Mouse (Mus musculus) kidney, postnatal 4 days (tissue): Measurements from ENCODE around the gene Kptn.

ENCODE experiments used
- DNase-seq, 2 experiments: peaks; one replicate each; pipeline ENCODE4 v3.0.0; 2021; ENCODE audit warnings: mixed read lengths in 2 of 2

Gene Kptn

DNA sequence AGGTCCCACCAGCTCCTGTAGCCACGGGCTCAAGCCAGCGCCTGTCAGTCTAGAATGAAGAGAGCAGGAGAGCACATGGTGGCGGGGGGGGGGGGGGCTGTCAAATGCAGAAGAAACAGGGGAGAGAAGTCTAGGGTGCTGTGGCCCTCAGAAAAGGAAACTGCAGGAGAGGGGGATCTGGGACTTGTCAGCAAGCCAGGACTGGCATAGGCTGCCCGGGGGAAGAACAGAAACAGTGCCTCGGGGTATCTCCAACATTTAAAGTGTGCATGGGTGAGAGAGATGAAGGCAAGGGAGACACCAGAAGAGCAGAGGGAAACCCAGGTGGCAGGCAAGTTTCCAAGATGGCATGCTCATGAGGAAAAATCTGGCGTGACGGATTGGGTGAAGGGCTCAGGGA, 42.3 kb downstream of the Kptn start:
- DNase-seq: no peak

DNA sequence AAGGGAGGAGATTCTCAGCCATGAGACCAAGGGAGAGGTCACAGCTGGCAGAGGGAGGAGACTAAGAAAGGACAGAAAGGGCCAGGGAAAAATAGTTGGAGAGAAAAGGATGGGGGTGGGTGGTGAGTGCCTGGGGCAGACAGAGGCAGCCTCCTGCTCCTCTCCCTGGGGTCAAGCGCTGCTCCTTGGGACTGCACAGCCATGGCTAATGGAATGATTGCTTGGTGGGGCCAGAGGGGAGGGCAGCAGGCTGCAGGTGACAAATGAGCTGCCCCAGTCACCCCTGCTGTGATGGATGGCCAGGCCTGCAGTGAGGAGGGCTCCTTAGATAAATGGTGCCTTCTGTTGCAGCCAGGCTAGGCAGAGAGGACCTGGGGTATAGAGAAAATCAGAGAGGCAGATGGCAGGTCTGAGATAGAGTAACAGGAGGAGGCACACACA, 52.5 kb downstream of the Kptn start:
- no peak for DNase-seq

DNA sequence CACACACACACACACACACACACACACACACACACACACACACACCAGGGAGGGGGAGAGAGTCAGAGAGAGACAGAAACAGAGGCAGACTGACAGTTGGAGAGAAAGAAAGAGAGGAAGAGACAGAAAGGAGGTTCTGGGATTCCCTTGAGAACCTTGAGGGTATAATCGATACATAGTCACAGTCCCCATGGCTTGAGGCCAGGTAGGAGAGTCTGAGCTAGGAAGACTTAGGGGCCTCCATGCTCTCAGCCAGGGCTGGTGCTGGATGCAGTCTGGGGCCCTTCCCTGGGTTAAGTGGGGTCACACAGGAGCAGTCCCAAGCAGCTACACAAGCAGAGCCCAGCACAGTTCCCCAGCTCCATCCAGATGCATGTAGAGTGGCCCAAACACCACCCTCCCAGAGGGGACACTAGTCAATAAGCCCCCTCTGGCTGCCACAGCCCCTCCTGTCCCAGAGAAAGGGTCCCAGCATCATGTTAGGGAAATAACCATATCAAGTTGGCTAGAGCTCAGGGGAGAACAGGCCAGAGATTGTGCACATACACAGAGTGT, 53.0 kb downstream of the Kptn start:
- DNase-seq: no peak

DNA sequence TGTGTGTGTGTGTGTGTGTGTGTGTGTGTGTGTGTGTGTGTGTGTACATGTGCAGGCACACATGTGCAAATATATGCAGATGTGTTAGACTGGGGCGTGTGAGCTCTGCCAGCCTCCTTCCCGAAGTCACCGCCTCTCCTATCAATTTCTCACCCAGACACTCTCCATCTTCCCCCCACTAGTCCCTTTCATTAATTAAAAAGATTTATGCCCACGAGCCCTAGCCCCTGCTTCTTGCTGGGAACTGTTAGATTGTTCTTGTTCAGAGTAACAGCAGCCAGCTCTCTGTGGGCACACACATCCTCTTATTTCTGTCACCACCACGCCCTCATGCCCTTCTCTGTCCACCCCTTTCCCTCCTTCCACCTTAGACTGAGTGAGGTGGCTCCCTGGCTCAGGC, 53.5 kb downstream of the Kptn start:
- no peak for DNase-seq

DNA sequence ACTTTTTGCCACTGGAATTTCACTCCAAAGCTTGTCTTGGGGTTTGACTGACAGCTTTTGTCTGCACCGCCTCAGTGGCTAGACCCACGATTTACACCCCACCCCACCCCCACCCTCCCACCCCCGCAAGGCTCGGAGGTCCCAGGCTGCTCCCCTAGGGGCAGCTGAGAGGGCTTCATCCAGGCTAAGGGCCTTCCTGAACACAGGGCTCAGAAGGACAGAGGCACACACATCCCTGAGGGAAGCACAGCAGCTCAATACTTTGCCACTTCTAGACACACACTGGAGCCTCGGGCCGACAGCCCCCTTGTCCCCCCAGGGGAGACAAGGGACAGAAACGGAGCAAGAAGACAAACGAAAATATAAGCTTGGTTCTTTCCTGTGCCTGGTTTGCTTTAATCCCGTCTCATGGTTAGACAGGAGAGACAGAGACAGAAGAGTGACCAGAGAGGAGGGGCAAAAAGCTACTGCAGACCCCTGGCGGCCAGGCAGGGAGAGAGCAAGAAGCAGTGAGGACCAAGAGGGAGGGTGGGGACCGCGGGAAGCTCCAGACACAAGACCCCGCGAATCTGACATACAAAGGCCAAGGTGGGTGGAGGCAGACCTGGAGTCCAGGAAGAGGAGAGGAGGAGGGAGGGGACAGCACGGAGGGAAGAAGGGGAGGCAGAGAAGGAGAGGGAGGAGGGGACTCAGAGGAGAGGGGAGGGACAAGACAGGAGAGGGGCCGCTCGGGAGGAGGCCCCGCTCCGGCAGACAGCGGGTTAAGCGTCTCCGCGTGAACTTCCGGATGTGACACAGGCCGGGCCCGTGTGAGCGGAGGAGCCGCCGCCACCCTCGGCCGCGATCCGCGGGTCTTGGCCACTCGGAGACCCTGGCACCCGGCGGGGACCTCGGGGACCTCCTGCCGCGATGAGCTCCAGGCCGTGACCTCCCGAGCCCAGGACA, 55.2 kb downstream of the Kptn start, which contains the start of gene Meis3:
Gene Meis3 (plus strand): TSS at position 494 of the 945 bp plus-strand sequence.
- DNase-seq: peak; percentile 72 to 78

DNA sequence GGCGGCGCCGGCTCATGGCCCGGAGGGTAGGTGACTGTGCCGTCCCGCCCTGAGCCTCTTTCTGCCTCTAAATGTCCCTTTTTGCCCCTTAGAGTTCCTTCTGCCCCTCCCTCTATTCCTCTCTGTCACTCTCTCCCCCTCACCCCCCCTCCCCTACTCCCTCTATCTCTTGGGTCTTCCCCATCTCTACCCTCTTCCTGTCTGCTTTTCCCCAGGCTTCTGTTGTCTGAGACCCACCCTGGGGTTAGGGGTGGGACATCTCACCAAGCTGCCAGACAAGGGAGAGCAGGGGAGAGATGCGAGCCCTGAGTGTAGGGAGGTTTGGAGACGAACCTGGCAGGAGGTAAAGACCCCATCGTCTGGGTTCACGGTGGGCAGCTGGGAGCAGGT, 55.8 kb downstream of the Kptn start:
- no peak for DNase-seq
